Mouse (Mus musculus) E14TG2a.4 (cell line): Measurements from ENCODE around the gene Itpr3.

Experiments
- H3K27me3 ChIP-seq: 2 replicates; pipeline ENCODE4 v1.6.1; 2014; ENCODE audit warnings: low read length, control low read depth; ENCODE audit not compliant: insufficient read depth
- H3K36me3 ChIP-seq: 2 replicates; pipeline ENCODE4 v1.6.1; 2014; ENCODE audit warnings: low read length, control low read depth; ENCODE audit not compliant: insufficient read depth
- H3K4me1 ChIP-seq: replicated peaks from 2 replicates; pipeline ENCODE4 v1.6.1; 2014; ENCODE audit warnings: low read depth, low read length, control low read depth
- H3K4me3 ChIP-seq: replicated peaks from 2 replicates; pipeline ENCODE4 v1.5.1; 2014; ENCODE audit warnings: mild to moderate bottlenecking, low read length
- H3K9me3 ChIP-seq: 2 replicates; pipeline ENCODE4 v1.6.1; 2014; ENCODE audit warnings: low read length, control low read depth
- CTCF ChIP-seq: conservative IDR thresholded peaks from 2 replicates; pipeline ENCODE4 v1.5.1; 2014; ENCODE audit warnings: low read length
- NANOG ChIP-seq: IDR thresholded peaks from 2 replicates; pipeline ENCODE4 v1.6.1; 2014; ENCODE audit warnings: borderline replicate concordance, low read length, mixed read lengths
- POU5F1 ChIP-seq: IDR thresholded peaks from 2 replicates; pipeline ENCODE4 v1.6.1; 2014; ENCODE audit warnings: low read length, borderline replicate concordance

The Itpr3 gene

DNA sequence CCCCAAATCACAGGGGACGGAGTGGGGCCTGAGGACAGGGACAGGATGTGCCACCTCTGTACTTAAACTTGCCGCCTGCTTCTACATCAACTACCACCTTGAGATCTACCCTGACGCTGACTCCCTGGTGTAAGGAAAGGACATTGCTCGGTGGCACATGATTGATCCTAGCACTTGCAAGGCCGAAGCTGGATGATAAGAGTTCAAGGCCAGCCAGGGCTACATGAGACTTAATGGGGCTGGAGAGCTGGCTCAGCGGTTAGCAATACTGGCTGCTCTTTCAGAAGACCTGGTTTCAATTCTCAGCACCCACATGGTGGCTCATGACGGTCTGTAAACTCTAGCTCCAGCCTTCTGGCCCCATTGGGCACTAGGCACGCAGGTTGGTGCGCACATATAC lies 35.4 kb upstream of the Itpr3 start:
- Histone ChIP-seq H3K36me3 (peaks cover 63% of the 10 kb centered on the region), H3K4me3 (no peak overlapping the region), H3K27me3 (no peaks in the 10 kb centered on the region), H3K9me3 (no peaks in the 10 kb centered on the region), H3K4me1 (peaks cover 82% of the 10 kb centered on the region)
- TF ChIP-seq NANOG (no peak), POU5F1 (no peak), CTCF (no peak)

DNA sequence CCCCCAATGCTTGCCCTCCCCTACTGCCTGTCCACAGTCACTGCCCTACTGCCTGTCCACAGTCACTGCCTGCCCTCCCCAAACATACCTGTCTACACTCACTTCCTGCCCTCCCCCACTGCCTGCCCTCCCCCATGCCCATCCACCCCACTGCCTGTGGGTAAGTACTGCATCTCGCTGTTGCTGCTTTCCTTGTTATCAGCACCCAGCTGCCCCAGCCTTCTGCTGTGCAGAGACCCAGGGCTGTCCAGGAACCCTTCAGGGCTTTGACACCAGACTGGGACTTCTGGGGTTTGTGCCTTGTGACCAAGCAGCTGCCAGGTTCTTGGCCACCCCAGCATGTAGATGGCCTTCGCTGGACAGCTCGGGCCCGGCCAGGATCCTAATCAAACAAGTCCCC lies 33.8 kb upstream of the Itpr3 start:
- H3K36me3 ChIP-seq = peaks cover 69% of the 10 kb centered on the region
- H3K9me3 ChIP-seq = no peaks in the 10 kb centered on the region
- H3K4me3 ChIP-seq = no peak overlapping the region
- H3K27me3 ChIP-seq = no peaks in the 10 kb centered on the region
- TF ChIP-seq POU5F1 = no peak
- TF ChIP-seq NANOG = no peak
- TF ChIP-seq CTCF = no peak
- H3K4me1 ChIP-seq = peaks cover 82% of the 10 kb centered on the region

DNA sequence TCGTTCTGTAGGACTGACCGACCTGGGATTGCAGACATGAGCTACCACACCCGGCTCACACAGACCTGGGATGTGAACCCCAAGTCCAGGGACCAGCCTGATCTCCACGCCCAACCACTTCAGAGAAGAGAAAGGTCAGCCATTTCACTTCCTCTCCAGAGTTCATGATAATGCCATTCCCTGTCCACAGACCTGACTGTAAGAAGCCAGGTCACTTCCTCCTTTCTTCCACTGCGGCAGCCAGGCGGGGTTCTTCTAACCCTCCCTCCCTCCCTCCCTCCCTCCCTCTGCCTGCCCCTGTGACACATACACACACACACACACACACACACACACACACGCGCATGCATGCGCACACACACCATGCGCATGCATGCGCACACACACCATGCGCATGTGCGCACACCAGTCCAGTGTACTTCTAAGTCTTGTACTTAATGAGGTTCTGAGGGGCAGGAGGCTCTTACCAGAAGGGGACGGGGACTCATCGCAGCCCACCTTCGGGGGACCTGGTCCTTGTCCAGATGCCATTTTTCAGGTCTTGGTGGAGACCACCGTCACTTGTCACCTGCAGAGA lies 31.7 kb upstream of the Itpr3 start:
- Histone ChIP-seq H3K36me3 (peaks cover 58% of the 10 kb centered on the region), H3K4me1 (peaks cover 80% of the 10 kb centered on the region), H3K27me3 (no peaks in the 10 kb centered on the region), H3K4me3 (no peak overlapping the region), H3K9me3 (no peaks in the 10 kb centered on the region)
- TF ChIP-seq CTCF (no peak), NANOG (no peak), POU5F1 (no peak)

DNA sequence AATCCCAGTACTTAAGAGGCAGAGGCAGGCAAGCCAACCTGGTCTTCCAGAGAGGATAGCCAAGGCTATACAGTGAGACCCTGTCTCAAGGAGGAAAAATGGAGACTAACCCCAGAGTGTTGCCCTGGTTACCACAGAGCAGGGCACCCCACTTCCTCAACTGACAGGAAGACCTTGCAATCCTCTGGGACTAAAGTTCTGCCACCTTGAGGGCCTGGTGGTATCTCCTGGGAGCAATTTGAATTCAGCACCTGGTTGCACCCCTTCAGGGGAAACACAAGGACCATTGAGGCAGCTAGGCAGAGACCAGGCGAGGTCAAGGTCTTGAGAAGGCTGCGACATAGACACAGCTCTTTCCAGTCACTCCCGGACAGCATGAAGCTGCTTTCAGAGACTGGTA lies 31.2 kb upstream of the Itpr3 start:
- Histone ChIP-seq H3K4me3 (no peak overlapping the region), H3K27me3 (no peaks in the 10 kb centered on the region), H3K9me3 (no peaks in the 10 kb centered on the region), H3K4me1 (peaks cover 86% of the 10 kb centered on the region), H3K36me3 (peaks cover 58% of the 10 kb centered on the region)
- TF ChIP-seq CTCF (no peak), POU5F1 (no peak), NANOG (no peak)

DNA sequence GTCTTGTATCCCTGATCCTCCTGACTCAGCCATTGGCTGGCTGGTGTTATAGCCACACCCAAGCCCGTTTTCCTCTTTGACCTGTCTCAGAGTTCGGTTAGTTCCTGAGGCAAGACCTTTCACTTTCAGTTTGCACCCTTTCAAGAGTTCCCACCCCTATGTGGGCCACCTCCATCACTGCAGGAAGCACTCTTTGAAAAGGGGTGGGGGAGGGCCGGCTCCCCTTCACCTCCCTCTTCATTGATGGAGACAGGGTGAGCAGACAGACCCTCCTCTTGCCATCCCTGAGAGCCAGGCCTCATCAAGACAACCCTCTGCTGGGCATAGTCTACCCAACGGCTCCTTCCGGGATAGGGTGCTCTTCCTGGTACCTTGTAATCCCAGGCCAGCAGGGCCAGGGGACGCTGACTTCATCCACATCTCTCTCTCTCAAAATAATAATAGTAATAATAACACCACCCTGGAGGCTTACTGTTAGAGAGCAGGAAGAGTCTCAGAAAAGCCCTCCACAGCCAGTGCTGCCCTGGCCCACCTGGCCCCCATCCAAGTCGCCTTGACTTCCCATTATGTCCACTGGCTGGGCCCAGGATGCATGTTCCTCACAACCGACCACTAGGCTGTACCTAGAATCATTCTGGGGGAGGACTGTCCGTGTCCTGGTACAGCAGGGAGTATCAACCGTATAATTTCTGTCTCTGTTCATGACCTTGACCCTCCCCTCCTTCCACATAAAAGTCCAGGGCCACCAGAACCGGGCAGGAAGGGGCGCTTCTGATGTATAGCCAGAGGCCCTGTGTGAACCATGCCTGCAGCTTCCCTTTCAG lies 29.4 kb upstream of the Itpr3 start:
- Histone ChIP-seq H3K36me3 (peaks cover 41% of the 10 kb centered on the region), H3K4me1 (peaks cover 78% of the 10 kb centered on the region), H3K4me3 (peak overlapping the region; percentile 89), H3K9me3 (peaks cover 8% of the 10 kb centered on the region; the same call in 1 of the 2 replicates), H3K27me3 (no peaks in the 10 kb centered on the region)
- TF ChIP-seq POU5F1 (no peak), NANOG (no peak), CTCF (no peak)

DNA sequence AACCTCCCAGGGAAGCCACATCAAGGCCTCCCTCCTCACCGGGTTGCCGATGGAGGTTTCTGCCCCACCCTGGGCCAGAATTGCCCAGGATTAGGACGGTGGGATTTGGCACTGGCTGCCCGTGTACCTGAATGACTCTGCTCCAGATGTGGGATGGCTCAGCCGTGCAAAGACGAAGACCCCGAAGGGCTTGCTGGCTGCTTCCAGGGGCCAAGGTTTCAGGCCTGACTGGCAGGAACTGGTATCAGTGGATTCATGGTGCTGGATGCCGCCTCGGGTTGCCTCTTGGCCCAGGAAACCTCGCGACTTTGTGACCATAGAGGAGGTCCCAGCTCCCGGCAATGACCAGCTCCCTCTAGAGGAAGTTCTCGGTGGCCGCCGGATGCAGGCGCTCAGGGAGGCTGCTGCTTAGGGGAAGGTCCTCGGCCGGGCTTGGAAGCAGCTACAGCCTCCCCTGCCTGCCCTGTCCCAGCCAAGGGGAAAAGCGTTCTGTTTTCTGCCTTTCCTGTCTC lies 28.8 kb upstream of the Itpr3 start:
- H3K27me3 ChIP-seq = no peaks in the 10 kb centered on the region
- H3K36me3 ChIP-seq = peaks cover 37% of the 10 kb centered on the region
- TF ChIP-seq POU5F1 (no peak), CTCF (peak; percentile 29)
- H3K4me1 ChIP-seq = peaks cover 80% of the 10 kb centered on the region
- H3K9me3 ChIP-seq = peaks cover 8% of the 10 kb centered on the region; the same call in 1 of the 2 replicates
- H3K4me3 ChIP-seq = peak overlapping the region; percentile 89

DNA sequence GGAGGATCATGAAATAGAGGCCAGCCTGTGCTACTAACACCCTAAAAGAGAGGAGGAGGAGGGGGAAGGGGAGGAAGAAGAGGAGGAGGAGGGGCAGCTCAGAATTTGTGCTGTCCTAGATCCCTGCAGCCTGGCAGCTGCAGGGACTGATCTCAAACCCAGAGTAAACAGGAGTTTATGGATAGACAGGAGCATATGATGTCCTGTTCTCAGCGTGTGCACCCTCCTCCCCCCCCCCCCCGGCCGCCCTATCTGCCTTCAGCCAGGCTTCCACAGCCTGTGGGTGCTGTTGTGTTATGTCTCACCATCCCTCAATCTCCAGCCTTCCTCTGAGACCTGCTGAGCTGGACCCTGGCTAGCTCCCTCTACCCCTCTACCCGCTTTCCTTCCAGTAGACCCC lies 28.2 kb upstream of the Itpr3 start, which contains the start of gene Bak1:
Gene Bak1 (minus strand): TSS at position 101 of the 400 bp plus-strand sequence.
- Histone ChIP-seq H3K9me3 (peaks cover 8% of the 10 kb centered on the region; the same call in 1 of the 2 replicates), H3K27me3 (no peaks in the 10 kb centered on the region), H3K36me3 (peaks cover 32% of the 10 kb centered on the region), H3K4me3 (peak within 1 kb of the TSS; percentile 89), H3K4me1 (peaks cover 80% of the 10 kb centered on the region)
- TF ChIP-seq CTCF (no peak), POU5F1 (no peak), NANOG (no peak)

DNA sequence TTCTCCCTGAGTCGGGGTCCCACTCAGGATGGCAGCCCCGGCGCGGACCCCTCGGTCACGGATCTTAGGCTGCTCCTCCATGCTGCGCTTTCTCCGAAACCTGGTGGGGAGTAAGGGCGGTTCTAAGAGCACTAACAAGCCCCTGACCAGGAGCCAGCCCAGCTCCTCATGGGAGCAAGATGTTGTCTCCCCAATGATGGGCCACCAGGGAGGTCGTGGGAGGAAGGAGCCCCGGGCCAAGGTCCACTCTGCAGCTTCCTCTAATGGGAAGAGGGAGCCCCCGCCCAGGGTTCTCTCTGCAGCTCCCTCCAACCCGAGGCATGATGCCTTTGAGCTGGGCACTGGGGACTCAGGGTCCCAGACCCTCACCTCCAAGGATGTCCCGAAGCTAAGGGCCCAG lies 27.7 kb upstream of the Itpr3 start:
- TF ChIP-seq CTCF (no peak), NANOG (no peak), POU5F1 (no peak)
- Histone ChIP-seq H3K36me3 (peaks cover 26% of the 10 kb centered on the region), H3K4me3 (peak overlapping the region; percentile 39), H3K27me3 (no peaks in the 10 kb centered on the region), H3K9me3 (peaks cover 8% of the 10 kb centered on the region; the same call in 1 of the 2 replicates), H3K4me1 (peaks cover 85% of the 10 kb centered on the region)
